Mouse (Mus musculus): ENCODE measurements around the gene Spag7.

GRCm38 (mm10) chr11:70674501-70674900 lies 5.3 kb upstream of the Spag7 start:
- TF ChIP-seq POLR2A (IDR thresholded peaks at IDR 0.05; ENCODE audit: insufficient read length, low read depth) (no peak), E2F4 (IDR thresholded peaks at IDR 0.05; ENCODE audit: insufficient read depth) (no peak), POLR2AphosphoS2 (IDR thresholded peaks at IDR 0.05; ENCODE audit: insufficient read length, low read depth) (no peak), MYOG (IDR thresholded peaks at IDR 0.05; ENCODE audit: control insufficient read depth in 1 of 3, insufficient read depth in 1 of 3, insufficient read length in 2 of 3, low read depth in 2 of 3) (no peak), MYOD1 (IDR thresholded peaks at IDR 0.05; ENCODE audit: control insufficient read depth in 1 of 3, insufficient read length in 2 of 3, low read depth in 2 of 3) (no peak), CEBPB (IDR thresholded peaks at IDR 0.05; ENCODE audit: insufficient read depth, poor library complexity, severe bottlenecking) (no peak)

Data from myocyte (in vitro differentiated cells).